Mouse (Mus musculus) liver, embryonic 15.5 days (tissue): ENCODE measurements around the gene Zmynd10. TPM values are rescaled to one million over a fixed set of nuclear protein-coding genes. Genes with fewer than 3 reads are reported as not detected.

ENCODE experiments used
- ATAC-seq: fragments of 200-750 bp; cut with Nextera tagmentation; 2 replicates; pipeline ENCODE4 v1.8.0; 2017; ENCODE audit warnings: moderate number of reproducible peaks, mild to moderate bottlenecking, moderate library complexity; ENCODE audit not compliant: insufficient read depth
- H3K27ac ChIP-seq: fragments of 300-500 bp; sonication (generic); replicated peaks from 2 replicates; pipeline ENCODE4 v1.5.1; 2015; ENCODE audit warnings: mild to moderate bottlenecking, inconsistent platforms
- H3K27me3 ChIP-seq: fragments of 300-500 bp; sonication (generic); 2 replicates; pipeline ENCODE4 v1.6.1; 2015; ENCODE audit warnings: mild to moderate bottlenecking, inconsistent platforms
- H3K36me3 ChIP-seq: fragments of 300-500 bp; sonication (generic); replicated peaks from 2 replicates; pipeline ENCODE4 v1.6.1; 2015; ENCODE audit warnings: moderate library complexity, mild to moderate bottlenecking, inconsistent platforms
- H3K4me1 ChIP-seq: fragments of 300-500 bp; sonication (generic); replicated peaks from 2 replicates; pipeline ENCODE4 v1.6.1; 2015; ENCODE audit warnings: inconsistent platforms
- H3K4me2 ChIP-seq: fragments of 300-500 bp; sonication (generic); 2 replicates; pipeline ENCODE4 v1.6.1; 2015; ENCODE audit warnings: moderate library complexity, mild to moderate bottlenecking, inconsistent platforms
- H3K4me3 ChIP-seq: fragments of 300-500 bp; sonication (generic); replicated peaks from 2 replicates; pipeline ENCODE4 v1.5.1; 2015; ENCODE audit warnings: mild to moderate bottlenecking, inconsistent platforms
- H3K9ac ChIP-seq: fragments of 300-500 bp; sonication (generic); 2 replicates; pipeline ENCODE4 v1.6.1; 2015; ENCODE audit warnings: moderate library complexity, mild to moderate bottlenecking, inconsistent platforms
- H3K9me3 ChIP-seq: fragments of 300-500 bp; sonication (generic); replicated peaks from 2 replicates; pipeline ENCODE4 v1.6.1; 2016; ENCODE audit warnings: inconsistent platforms
- WGBS: fragments of 180-500 bp; shearing (Covaris S2); methylation state at CpG from one replicate; pipeline ENCODE4 v1.1.7; 2015; ENCODE audit warnings: mixed read lengths; ENCODE audit not compliant: insufficient replicate concordance; 5-methylcytosine and 5-hydroxymethylcytosine counted together
- polyA plus RNA-seq: library from polyadenylated mRNA; unstranded; fragments of >200 nt; fragmentation: Nextera tagmentation; extraction: Ambion mirVana; gene quantifications from 2 replicates; pipeline ENCODE4 v1.2.1, GENCODE M21; 2015

The Zmynd10 gene
- polyA plus RNA-seq, 1 experiment from 2014 or later, result 0.64 TPM

DNA sequence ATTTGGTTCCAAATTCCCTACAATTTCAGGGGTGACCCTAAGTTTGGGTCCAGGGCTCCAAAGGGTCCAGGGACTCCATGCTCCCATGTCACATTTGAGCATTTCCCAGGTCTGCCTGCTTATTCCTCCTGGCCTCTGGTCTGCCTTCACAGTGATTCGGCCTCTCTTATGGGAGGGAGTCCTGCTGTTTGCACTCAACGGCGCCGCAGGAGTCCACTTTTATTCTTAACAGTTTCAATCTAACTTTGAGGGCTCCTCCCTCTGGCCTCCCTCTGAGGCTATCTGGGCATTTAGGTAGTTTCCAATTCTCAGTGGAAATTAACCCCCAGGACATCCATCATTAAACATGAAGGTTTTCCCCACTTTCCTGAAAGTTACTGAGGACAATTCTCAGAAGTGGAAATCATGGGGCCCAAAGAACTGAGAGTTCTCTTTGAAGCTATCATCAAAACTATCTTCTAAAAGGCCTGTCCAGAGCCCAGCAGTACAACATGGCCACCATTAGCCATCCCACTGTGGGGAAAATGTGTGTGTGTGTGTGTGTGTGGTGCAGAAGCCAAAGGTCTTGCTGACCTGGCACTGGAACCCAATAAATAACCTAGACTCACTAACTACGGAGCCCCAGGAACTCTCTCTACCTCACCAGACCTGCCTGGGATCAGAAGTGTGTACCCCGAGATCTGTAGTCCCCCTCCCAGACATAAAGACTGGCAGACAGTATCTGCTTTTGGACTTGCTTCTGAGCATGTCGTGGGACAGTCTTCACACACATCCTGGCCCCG is 47.4 kb downstream of the Zmynd10 start:
- WGBS, result 85% methylated on average over 8 of the region's 8 CpGs
- Histone ChIP-seq H3K36me3 (peaks cover 55% of the 10 kb centered on the region), H3K9ac (no peak overlapping the region), H3K27me3 (peaks cover 9% of the 10 kb centered on the region), H3K4me3 (no peak overlapping the region), H3K4me2 (no peak overlapping the region), H3K27ac (no peak overlapping the region), H3K4me1 (peaks cover 52% of the 10 kb centered on the region), H3K9me3 (no peaks in the 10 kb centered on the region)
- ATAC-seq, result no peak

DNA sequence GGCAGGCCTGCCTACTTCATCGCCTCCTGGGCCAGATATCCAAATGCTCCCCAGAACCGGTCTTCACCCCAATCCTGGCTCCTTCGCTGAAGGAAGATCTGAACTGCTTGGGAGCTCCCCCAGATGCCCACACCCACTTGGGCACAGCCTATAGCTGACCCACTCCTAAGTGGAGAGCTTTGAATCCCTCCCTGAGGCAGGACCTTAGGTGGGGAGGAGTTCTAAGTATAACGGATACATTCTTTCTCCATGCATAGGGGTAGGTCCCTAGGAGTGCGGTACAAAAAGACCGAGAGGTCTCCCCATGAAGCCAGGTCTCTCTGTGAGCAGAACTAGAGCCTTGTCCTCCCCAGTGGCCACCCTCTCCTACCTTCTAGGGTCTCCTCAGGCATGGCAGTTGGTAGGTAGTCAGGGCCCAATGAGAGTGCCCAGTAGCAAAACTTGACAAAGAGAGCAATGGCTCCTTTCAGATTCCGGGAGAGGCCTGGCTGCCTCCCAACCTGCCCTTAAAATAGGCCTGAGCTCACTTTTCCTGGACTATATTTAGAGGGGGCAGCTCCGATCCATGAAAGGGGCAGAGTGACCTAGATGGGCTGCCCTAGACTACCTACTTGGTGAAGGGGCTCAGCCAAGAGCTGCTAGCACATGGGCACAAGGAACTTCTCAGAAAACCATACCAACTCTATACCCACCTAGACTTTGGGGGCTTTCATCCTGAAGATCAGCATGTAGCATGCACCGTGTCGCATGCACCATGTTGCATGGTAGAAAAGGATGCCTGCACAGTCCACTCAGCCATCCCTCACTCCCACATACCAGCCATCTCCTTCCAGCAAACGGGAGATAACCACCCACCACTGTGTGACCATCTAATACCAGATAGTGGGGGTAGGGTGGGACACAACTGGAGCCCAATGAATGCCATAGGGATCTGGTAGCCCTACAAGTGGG is 49.8 kb downstream of the Zmynd10 start:
- WGBS, result 74% methylated on average over 11 of the region's 11 CpGs

DNA sequence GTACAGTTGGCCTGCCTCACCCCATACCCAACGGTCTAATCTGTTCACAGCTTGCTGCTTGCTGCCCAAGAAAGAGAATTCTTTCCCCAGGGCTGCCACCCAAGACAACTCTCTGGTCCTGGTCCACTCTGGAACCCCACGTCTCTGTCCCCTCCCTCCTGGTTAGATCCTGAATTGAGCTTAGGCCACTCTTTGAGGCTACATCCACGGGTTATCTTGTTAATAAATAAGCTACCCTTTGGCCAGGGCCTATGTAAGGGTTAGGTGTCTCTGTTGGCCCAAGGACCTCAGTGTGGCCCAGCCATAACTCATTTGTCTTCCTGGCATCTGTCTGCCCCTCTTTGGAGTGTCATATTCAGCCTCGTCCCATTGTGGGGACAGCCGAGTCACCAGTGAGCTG is 51.3 kb downstream of the Zmynd10 start:
- no peak overlapping the region for H3K9ac ChIP-seq
- WGBS, result 58% methylated on average over 5 of the region's 5 CpGs
- no peak overlapping the region for H3K27ac ChIP-seq
- H3K4me2 ChIP-seq, result no peak overlapping the region
- peaks cover 49% of the 10 kb centered on the region for H3K4me1 ChIP-seq
- ATAC-seq, result no peak
- H3K4me3 ChIP-seq, result no peak overlapping the region
- peaks cover 16% of the 10 kb centered on the region for H3K36me3 ChIP-seq
- H3K27me3 ChIP-seq, result peaks cover 38% of the 10 kb centered on the region
- no peaks in the 10 kb centered on the region for H3K9me3 ChIP-seq

More for the DNA sequence above, 49.8 kb downstream of the Zmynd10 start:
- ATAC-seq, result no peak
- Histone ChIP-seq H3K4me1 (peaks cover 43% of the 10 kb centered on the region), H3K36me3 (peaks cover 31% of the 10 kb centered on the region), H3K4me2 (no peak overlapping the region), H3K4me3 (no peak overlapping the region), H3K27me3 (peaks cover 31% of the 10 kb centered on the region), H3K9me3 (no peaks in the 10 kb centered on the region), H3K9ac (no peak overlapping the region), H3K27ac (peak overlapping the region; percentile 5; the same call in 1 of the 2 replicates)

DNA sequence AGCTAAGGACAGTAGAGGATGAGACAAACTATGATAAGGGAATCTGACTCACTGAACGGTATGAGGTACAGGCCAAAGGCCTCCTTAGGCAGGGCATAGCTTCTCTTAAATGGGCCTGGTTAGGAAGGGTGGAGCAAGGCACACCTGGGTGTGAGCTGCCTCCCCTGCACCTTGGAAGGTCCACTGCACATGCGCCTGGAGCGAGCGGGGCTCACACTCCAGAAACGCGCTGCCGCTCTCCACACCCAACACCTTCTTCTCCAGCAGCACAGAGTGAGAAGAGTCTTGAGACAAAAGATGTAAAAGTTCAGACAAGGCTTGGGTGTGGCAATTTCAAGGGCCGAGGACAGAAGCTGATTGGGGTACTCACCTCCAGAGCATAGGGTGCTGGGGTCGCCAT is 52.3 kb downstream of the Zmynd10 start:
- no peak overlapping the region for H3K9ac ChIP-seq
- no peaks in the 10 kb centered on the region for H3K9me3 ChIP-seq
- no peak for ATAC-seq
- WGBS, result 67% methylated on average over 9 of the region's 9 CpGs
- peaks cover 6% of the 10 kb centered on the region for H3K36me3 ChIP-seq
- peaks cover 46% of the 10 kb centered on the region for H3K4me1 ChIP-seq
- H3K4me3 ChIP-seq, result no peak overlapping the region
- H3K4me2 ChIP-seq, result no peak overlapping the region
- no peak overlapping the region for H3K27ac ChIP-seq
- peaks cover 48% of the 10 kb centered on the region for H3K27me3 ChIP-seq

DNA sequence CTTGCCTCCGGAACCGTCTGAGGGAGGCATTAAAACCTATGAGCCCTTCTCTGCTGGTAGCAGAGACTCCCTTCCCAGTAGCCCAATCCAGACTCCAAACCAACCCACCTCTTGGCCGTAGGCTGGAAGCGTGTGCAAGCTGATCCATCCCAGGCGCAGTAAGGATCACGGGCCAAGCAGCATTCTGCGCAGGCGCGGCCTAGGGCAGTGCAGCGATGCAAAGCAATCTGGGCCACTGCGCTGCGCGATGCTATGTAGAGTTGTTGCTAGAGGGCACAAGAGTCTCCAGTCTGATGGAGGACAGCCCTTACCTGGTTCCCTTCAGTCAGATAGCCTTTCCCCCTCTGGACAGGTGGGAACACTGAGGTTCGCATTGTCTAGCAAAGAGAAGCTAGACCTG is 52.7 kb downstream of the Zmynd10 start:
- Histone ChIP-seq H3K36me3 (peaks cover 2% of the 10 kb centered on the region), H3K9ac (no peak overlapping the region), H3K27ac (no peak overlapping the region), H3K4me3 (no peak overlapping the region), H3K27me3 (peaks cover 48% of the 10 kb centered on the region), H3K4me2 (no peak overlapping the region), H3K4me1 (peaks cover 48% of the 10 kb centered on the region), H3K9me3 (no peaks in the 10 kb centered on the region)
- no peak for ATAC-seq
- 69% methylated on average over 14 of the region's 14 CpGs for WGBS

DNA sequence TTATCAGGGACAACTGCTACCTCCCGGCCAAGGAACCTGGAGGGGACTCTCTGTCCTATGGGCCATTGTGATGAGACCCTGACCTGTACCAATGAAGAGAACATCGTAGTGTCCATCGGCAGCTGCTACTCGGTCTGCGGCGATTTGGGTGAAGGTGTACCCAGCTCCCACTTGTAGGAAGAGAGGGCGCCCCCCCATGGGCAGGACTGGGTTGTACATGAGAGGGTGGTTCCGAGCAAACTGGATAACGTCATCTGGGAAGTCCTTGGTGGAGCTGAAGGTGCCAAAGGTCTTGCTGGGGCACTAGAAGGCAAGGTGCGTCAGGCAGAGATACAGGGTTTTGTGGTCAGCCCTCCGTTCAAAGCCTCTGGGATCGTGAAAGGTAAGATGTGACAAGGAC is 53.6 kb downstream of the Zmynd10 start:
- Histone ChIP-seq H3K27ac (no peak overlapping the region), H3K4me1 (peaks cover 55% of the 10 kb centered on the region), H3K4me2 (no peak overlapping the region), H3K36me3 (no peaks in the 10 kb centered on the region; the same call in 1 of the 2 replicates), H3K9me3 (no peaks in the 10 kb centered on the region), H3K27me3 (peaks cover 56% of the 10 kb centered on the region), H3K4me3 (no peak overlapping the region), H3K9ac (no peak overlapping the region)
- ATAC-seq, result no peak
- WGBS, result 62% methylated on average over 12 of the region's 12 CpGs

Other genes with a start within 250 kb of the Zmynd10 start
- 3.6 and 3.7 TPM in 2 replicates for gene Hemk1, start 208.9 kb upstream of the Zmynd10 start, polyA plus RNA-seq
- 0.12 TPM in 2 replicates for gene 6430571L13Rik, start 206.7 kb upstream of the Zmynd10 start, polyA plus RNA-seq
- 0.02 TPM in 1 of 2 replicates, not detected in the other for gene Cacna2d2, start 147.7 kb upstream of the Zmynd10 start, polyA plus RNA-seq
- gene Tmem115, start 13.4 kb upstream of the Zmynd10 start, polyA plus RNA-seq, result 15.2 and 15.9 TPM in 2 replicates
- 13.1 and 13.2 TPM in 2 replicates for gene Cyb561d2, start 5.1 kb upstream of the Zmynd10 start, polyA plus RNA-seq
- gene Nprl2, start 5.1 kb upstream of the Zmynd10 start, polyA plus RNA-seq, result 11.2 and 13.2 TPM in 2 replicates
- 15.8 and 18.7 TPM in 2 replicates for gene Rassf1, start 4.3 kb downstream of the Zmynd10 start, polyA plus RNA-seq
- 34.1 and 36.1 TPM in 2 replicates for gene Tusc2, start 16.0 kb downstream of the Zmynd10 start, polyA plus RNA-seq
- 48.8 and 56.3 TPM in 2 replicates for gene Hyal2, start 20.6 kb downstream of the Zmynd10 start, polyA plus RNA-seq
- 3.2 and 4.2 TPM in 2 replicates for gene Hyal1, start 29.6 kb downstream of the Zmynd10 start, polyA plus RNA-seq
- 12.3 and 12.8 TPM in 2 replicates for gene Naa80, start 31.6 kb downstream of the Zmynd10 start, polyA plus RNA-seq
- 0.64 TPM in 2 replicates for gene Hyal3, start 33.5 kb downstream of the Zmynd10 start, polyA plus RNA-seq
- 161 and 198 TPM in 2 replicates for gene Ifrd2, start 40.3 kb downstream of the Zmynd10 start, polyA plus RNA-seq
- 0.74 and 0.77 TPM in 2 replicates for gene Sema3b, start 61.9 kb downstream of the Zmynd10 start, polyA plus RNA-seq
- gene Gnai2, start 88.1 kb downstream of the Zmynd10 start, polyA plus RNA-seq, result 162 and 167 TPM in 2 replicates
- gene Slc38a3, start 122.2 kb downstream of the Zmynd10 start, polyA plus RNA-seq, result 35.0 and 50.9 TPM in 2 replicates
- gene Gnat1, start 132.4 kb downstream of the Zmynd10 start, polyA plus RNA-seq, result 1.2 and 1.3 TPM in 2 replicates
- 0.76 and 0.92 TPM in 2 replicates for gene Sema3f, start 163.2 kb downstream of the Zmynd10 start, polyA plus RNA-seq
- gene Rbm5, start 223.7 kb downstream of the Zmynd10 start, polyA plus RNA-seq, result 63.8 and 72.0 TPM in 2 replicates